Mouse (Mus musculus): ENCODE measurements at regions not wholly inside any gene's neighbourhood (a gene's known extent, or its start where the extent isn't known, plus 50 kb on each side); places are given as distances from the start of the nearest gene placed in this dataset.

- CTCF ChIA-PET = no interaction called here
Observed at GRCm38 (mm10) chr5:91751168-91751567, 211.7 kb downstream of the Rchy1 start.

GRCm38 (mm10) chr5:91746077-91746476, 216.8 kb downstream of the Rchy1 start:
- CTCF ChIA-PET = no interaction called here

GRCm38 (mm10) chr5:91744389-91744788, 218.5 kb downstream of the Rchy1 start:
- CTCF ChIA-PET = no interaction called here

GRCm38 (mm10) chr5:91740159-91740537, 222.7 kb downstream of the Rchy1 start:
- CTCF ChIA-PET = no interaction called here

- CTCF ChIA-PET = no interaction called here
Observed at GRCm38 (mm10) chr5:91739433-91740158, 222.2 kb downstream of the Parm1 start.

GRCm38 (mm10) chr5:91732002-91732401, 214.6 kb downstream of the Parm1 start:
- CTCF ChIA-PET = no interaction called here

- CTCF ChIA-PET = no interaction called here
Observed at GRCm38 (mm10) chr5:91731155-91731554, 213.7 kb downstream of the Parm1 start.

GRCm38 (mm10) chr5:91729868-91730267, 212.5 kb downstream of the Parm1 start:
- CTCF ChIA-PET = no interaction called here

GRCm38 (mm10) chr5:91729415-91729814, 212.0 kb downstream of the Parm1 start:
- CTCF ChIA-PET = no interaction called here

- CTCF ChIA-PET = no interaction called here
Observed at GRCm38 (mm10) chr5:91727448-91727847, 210.0 kb downstream of the Parm1 start.

GRCm38 (mm10) chr5:91726118-91726500, 208.7 kb downstream of the Parm1 start:
- CTCF ChIA-PET = no interaction called here

- CTCF ChIA-PET = no interaction called here
Observed at GRCm38 (mm10) chr5:91725380-91726117, 208.1 kb downstream of the Parm1 start.

GRCm38 (mm10) chr5:91724881-91725280, 207.5 kb downstream of the Parm1 start:
- CTCF ChIA-PET = no interaction called here

- CTCF ChIA-PET = no interaction called here
Observed at GRCm38 (mm10) chr5:91723416-91723815, 206.0 kb downstream of the Parm1 start.

- CTCF ChIA-PET = no interaction called here
Observed at GRCm38 (mm10) chr5:91722982-91723381, 205.6 kb downstream of the Parm1 start.

GRCm38 (mm10) chr5:91722403-91722802, 205.0 kb downstream of the Parm1 start:
- CTCF ChIA-PET = no interaction called here

GRCm38 (mm10) chr5:91721231-91722096, 204.0 kb downstream of the Parm1 start:
- CTCF ChIA-PET = no interaction called here

GRCm38 (mm10) chr5:91713020-91713419, 195.6 kb downstream of the Parm1 start:
- CTCF ChIA-PET = no interaction called here

- CTCF ChIA-PET = interaction anchor here (0.7 kb wide), 1 partner anchor 24 kb away, joined by 7 read pairs; no protein-coding TSS in a partner anchor
Observed at GRCm38 (mm10) chr5:91709494-91710286, 192.3 kb downstream of the Parm1 start.

GRCm38 (mm10) chr5:91708149-91708548, 190.7 kb downstream of the Parm1 start:
- CTCF ChIA-PET = no interaction called here

- CTCF ChIA-PET = no interaction called here
Observed at GRCm38 (mm10) chr5:91697075-91697474, 179.7 kb downstream of the Parm1 start.

- CTCF ChIA-PET = no interaction called here
Observed at GRCm38 (mm10) chr5:91696532-91696931, 179.1 kb downstream of the Parm1 start.
